Mouse (Mus musculus) embryonic fibroblast, embryonic 13.5 days (primary cell): ENCODE measurements around the gene Shisa6. TPM values are rescaled to one million over a fixed set of nuclear protein-coding genes. Genes with fewer than 3 reads are reported as not detected.

Experiments used
- H3K27ac ChIP-seq: 2 replicates; pipeline ENCODE4 v1.5.1; 2012; ENCODE audit warnings: low read length, control low read depth, inconsistent platforms; ENCODE audit not compliant: insufficient read depth
- H3K4me1 ChIP-seq: 2 replicates; pipeline ENCODE4 v1.6.1; 2011; ENCODE audit warnings: low read length; ENCODE audit not compliant: control insufficient read depth, insufficient read depth
- H3K4me3 ChIP-seq: 2 replicates; pipeline ENCODE4 v1.5.1; 2011; ENCODE audit warnings: mild to moderate bottlenecking, control low read depth, low read length; ENCODE audit not compliant: insufficient read depth
- CTCF ChIP-seq: IDR thresholded peaks from 2 replicates; pipeline ENCODE4 v1.5.1; 2011; ENCODE audit warnings: mild to moderate bottlenecking, control low read depth, low read length, moderate library complexity, borderline replicate concordance; ENCODE audit not compliant: insufficient read depth
- POLR2A ChIP-seq: IDR thresholded peaks from 2 replicates; pipeline ENCODE4 v1.6.1; 2011; ENCODE audit warnings: low read depth, mild to moderate bottlenecking, control low read depth, low read length, moderate library complexity
- polyA plus RNA-seq: library from polyadenylated mRNA; stranded (reverse); fragments of >200 nt; gene quantifications from 2 replicates; pipeline ENCODE4 v1.2.4, GENCODE M21; 2011; ENCODE audit warnings: low read depth; ENCODE audit not compliant: missing spikeins, insufficient read length

Gene Shisa6
- polyA plus RNA-seq, result 0.72 and 1.7 TPM in 2 replicates

DNA sequence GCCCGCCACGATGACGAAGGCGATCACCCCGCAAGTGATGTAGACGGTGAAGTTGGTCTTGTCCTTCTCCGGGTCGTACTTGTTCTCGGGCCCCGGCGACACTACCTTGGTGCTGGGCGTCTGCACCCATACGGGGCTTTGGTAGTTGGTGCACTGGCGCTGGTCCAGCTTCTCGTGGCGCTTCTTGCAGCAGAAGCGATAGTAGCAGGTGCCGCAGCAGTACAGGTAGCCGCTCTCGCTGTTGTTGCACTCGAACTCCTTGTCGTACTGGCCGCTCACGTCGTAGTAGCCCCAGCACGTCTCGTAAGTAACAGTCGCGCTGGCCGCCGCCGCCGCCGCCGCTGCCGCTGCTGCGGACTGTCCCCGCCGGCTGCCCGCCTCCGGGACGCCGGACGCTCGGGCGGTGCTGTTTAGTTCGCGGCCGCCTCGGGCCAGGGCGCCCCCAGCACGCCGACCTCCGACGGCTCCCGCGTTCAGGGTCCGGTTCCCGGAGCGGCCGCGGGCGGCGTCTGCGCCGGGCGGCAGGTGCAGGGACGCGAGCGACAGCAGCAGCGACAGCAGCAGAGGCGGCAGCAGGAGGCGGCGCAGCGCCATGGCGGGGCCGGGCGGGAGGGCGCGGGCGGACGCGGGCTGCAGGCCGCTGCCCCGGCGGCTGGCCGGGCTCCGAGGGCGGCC lies at the start of gene Shisa6:
Gene Shisa6, minus strand, starts transcription at position 594 of the 675 bp plus-strand sequence.
- peak within 1 kb of the TSS; percentile 45 for H3K4me3 ChIP-seq
- no peak within 1 kb of the TSS for H3K27ac ChIP-seq
- TF ChIP-seq CTCF (no peak), POLR2A (no peak)
- H3K4me1 ChIP-seq, result no peaks in the 10 kb centered on the region

DNA sequence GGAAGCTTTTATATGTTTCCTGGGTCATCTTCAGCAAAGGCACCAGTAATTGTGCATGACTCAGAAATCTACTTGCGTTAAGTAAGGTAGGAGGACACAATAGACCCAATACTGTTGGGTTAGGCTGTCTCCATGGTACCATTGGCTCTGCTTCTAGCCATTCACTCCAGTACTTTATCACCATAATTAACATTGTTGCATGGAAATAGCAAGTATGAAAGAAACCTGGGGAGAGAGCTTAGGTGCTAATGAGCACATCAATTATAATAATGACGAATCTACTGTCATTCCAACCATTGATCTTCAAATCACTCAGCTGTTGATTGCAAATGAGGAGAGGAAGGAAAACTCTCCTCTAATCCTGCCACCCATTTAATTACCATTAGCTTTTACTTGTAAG lies 48.1 kb upstream of the Shisa6 start:
- TF ChIP-seq POLR2A (no peak), CTCF (no peak)
- no peak overlapping the region for H3K27ac ChIP-seq
- H3K4me1 ChIP-seq, result no peaks in the 10 kb centered on the region
- no peak overlapping the region for H3K4me3 ChIP-seq

DNA sequence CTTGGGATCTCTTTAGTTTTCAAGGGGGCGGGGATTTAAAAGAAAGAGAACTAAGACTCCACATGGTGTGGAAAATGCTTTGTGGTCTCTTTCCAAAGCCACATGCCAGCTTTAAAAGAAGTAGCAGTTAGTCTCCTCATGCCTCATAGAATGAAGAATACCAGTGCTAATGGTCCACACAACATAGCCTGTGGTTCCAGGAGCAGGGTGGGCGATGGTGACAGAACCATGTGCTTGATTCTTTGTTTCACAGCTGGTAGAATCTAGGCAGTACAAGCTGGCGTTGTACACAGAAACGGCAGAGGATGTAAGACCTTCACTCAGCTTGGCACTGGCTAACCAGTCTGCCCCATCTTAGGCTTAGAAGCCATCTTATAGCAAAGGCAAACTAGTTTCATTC lies 43.3 kb upstream of the Shisa6 start:
- no peak overlapping the region for H3K4me3 ChIP-seq
- TF ChIP-seq CTCF (no peak), POLR2A (no peak)
- H3K4me1 ChIP-seq, result peaks cover 2% of the 10 kb centered on the region; the same call in 1 of the 2 replicates
- H3K27ac ChIP-seq, result no peak overlapping the region

DNA sequence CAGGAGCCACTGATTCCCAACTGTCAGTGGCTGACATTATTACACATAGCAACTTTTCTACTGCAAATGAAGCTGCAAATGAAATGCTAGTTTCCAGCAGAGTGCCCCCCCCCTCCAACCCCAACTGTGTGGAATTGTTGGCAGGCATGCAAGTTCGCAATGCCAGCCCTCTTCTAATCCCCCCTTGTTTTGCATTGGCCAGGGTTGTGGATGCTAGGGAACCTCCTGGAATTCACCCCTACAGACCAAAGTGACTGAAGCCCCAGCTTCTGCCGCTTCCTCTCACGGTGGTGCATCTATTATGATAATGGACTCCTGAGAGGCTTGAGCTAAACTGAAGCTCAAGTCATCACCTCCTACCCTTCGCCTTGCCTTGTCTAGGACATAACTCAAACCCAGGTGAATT lies 42.6 kb upstream of the Shisa6 start:
- TF ChIP-seq POLR2A (no peak), CTCF (no peak)
- peaks cover 4% of the 10 kb centered on the region; the same call in 1 of the 2 replicates for H3K4me1 ChIP-seq
- no peak overlapping the region for H3K27ac ChIP-seq

DNA sequence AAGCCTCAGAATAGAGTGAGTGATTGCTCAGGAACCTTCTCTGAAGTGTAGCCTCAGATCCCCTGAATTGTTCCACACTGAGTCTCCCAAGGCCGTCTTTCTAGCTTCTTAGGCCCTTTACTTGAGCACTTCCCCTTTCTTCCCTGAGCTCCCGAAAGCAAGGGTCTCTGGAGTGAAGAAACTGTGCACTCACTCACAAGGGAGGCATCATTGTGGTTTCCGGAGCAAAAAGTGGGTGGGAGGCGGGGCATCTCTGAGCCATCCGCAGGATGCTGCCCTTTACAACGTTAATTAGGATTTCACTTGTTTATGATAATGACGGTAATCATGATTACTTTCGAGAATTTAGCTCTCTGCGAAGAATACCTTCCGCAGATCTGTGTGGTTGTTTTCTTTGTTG lies 41.6 kb upstream of the Shisa6 start:
- peaks cover 4% of the 10 kb centered on the region; the same call in 1 of the 2 replicates for H3K4me1 ChIP-seq
- TF ChIP-seq CTCF, result no peak
- no peak for TF ChIP-seq POLR2A
- no peak overlapping the region for H3K27ac ChIP-seq
- no peak overlapping the region for H3K4me3 ChIP-seq

More for the DNA sequence above, 42.6 kb upstream of the Shisa6 start:
- no peak overlapping the region for H3K4me3 ChIP-seq

DNA sequence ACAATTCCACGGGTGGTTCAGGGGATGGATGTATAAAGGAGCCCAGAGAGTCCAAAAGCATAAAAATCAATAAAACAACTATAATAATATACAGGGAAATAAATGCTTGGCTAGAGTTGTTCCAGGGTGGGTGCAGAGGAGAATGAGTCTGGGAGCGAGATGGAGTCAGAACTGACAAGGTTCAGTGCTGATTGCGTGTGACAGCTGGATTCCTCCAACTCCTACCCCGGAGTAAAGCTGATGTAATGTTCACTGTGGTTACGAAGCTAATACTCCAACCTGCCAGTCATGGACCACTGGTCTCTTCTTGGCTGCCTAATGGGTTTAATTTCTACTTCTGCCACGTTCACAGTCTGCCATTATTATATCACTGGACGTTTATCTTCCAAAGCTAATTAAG lies 36.5 kb upstream of the Shisa6 start:
- no peak for TF ChIP-seq CTCF
- TF ChIP-seq POLR2A, result no peak
- Histone ChIP-seq H3K4me1 (peaks cover 4% of the 10 kb centered on the region; the same call in 1 of the 2 replicates), H3K27ac (no peak overlapping the region), H3K4me3 (no peak overlapping the region)

DNA sequence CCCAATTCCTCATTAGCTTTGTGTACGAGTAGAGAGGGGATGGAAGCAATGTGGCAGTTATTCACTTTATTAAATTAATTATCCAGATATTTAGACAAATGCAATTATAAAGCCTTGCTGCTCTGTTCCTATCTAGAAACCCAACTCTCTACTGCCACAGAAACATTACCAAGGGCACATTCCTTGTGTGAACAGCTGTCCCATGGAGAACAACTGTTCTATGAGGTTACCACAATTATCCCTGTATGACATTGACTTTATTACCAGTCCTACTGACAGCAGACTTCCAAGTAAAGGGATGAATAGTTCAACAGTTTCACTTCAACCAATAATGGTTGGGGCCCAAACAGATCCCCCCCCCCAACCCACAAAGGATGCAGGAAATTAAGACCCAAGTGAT lies 12.1 kb upstream of the Shisa6 start:
- H3K27ac ChIP-seq, result no peak overlapping the region
- H3K4me1 ChIP-seq, result peaks cover 5% of the 10 kb centered on the region
- H3K4me3 ChIP-seq, result no peak overlapping the region
- TF ChIP-seq CTCF, result no peak
- TF ChIP-seq POLR2A, result no peak

DNA sequence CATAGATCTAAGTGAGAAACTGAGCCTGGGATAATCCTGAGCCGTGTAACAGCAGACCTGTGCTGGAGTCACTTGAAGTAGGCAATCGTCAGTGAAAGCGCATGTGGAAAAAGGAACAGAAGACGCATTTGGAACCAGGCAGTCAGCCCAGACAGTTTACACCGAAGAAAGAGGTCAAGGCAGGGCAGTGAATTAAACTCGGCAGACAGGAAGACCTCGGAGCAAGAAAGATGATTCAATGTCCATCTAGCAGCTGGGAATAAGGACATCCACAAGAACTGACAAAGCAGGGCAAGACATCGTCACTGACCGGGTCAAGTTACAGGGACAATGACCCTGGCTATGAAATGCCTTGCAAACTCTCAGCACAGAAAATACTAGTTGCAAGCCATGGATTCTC lies 10.1 kb upstream of the Shisa6 start:
- TF ChIP-seq CTCF (no peak), POLR2A (no peak)
- H3K27ac ChIP-seq, result no peak overlapping the region
- H3K4me1 ChIP-seq, result peaks cover 20% of the 10 kb centered on the region
- H3K4me3 ChIP-seq, result no peak overlapping the region

DNA sequence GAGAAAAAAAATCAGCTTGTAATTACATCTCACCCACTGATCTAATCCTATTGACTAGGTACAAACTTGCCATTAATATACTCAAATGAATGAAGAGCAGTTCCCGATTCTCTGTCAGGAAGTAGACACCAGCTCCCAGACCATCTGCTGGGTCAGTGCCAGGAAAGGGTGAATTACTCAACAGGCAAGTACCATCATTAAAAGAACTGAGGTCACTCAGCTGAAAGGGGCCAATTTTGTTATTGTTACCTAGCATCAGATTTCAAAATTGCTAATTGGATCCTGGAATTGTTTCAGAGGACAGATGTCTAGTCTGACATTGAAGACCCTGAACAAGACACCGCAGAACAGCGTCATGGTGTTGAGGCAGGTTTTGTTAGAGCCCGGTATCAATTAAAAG lies 9.4 kb upstream of the Shisa6 start:
- Histone ChIP-seq H3K27ac (no peak overlapping the region), H3K4me3 (no peak overlapping the region), H3K4me1 (peaks cover 20% of the 10 kb centered on the region)
- TF ChIP-seq CTCF (no peak), POLR2A (no peak)

DNA sequence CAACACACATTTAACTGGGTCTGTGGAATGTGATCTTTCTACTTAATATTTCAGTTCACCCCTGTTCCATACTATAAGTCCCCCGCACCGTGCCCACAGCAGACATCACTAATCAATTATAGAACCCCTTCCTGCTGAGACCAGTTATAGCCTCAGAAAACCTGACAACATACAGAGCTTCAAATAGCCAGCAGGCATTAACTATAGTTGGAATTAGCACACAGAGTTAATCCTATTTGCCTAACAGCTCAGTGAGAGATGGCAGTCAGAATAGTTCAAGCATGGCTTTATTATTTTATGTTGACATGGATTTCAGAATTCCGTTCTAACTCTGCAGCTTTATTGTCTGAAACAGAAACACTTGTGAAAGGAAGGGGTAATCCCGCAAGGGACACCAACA lies 8.5 kb upstream of the Shisa6 start:
- peaks cover 20% of the 10 kb centered on the region for H3K4me1 ChIP-seq
- no peak for TF ChIP-seq POLR2A
- no peak for TF ChIP-seq CTCF
- H3K4me3 ChIP-seq, result no peak overlapping the region
- H3K27ac ChIP-seq, result no peak overlapping the region

DNA sequence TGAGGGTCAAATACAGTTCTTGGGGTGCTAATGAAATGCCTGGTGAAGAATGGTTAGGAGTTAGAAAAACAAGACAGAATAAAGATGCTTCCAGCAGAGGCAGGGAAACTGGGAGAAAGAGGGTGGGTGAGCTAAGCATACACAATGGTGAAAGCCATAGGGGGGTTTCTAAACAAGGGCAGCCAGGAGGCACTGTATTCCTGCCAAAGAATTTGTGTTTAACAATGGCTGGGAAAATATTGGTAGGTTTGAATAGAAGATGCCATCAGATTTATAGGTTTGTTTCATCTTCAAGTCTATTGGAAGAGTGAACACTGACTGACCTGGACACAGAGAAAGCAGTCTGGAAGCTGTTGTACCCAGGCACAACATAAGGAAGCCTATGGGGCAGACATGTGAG lies 2.4 kb upstream of the Shisa6 start:
- no peak for TF ChIP-seq CTCF
- TF ChIP-seq POLR2A, result no peak
- peaks cover 15% of the 10 kb centered on the region for H3K4me1 ChIP-seq
- no peak overlapping the region for H3K4me3 ChIP-seq
- no peak overlapping the region for H3K27ac ChIP-seq
